8 mouse cellular contexts compared by ENCODE assay signal in the genomic region with DNA sequence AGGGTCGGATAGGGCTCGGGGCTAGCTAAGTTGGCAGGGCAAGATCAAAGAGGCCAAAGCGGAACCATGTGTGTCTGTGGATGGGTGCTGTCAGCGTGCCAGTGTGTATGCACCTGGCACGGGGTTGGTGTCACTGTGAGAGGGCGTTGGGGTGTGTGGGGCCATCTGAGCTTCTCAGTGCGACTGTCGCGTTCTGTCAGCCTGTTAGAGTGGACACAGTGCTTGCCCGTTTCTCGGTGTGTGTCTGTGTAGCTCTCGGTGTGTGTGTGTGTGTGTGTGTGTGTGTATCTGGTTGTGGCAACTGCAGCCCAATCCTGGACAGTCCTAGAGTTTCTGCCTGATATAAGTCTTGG. TPM values are rescaled to one million over a fixed set of nuclear protein-coding genes. Genes with fewer than 3 reads are reported as not detected.
DNase-seq lines count a peak whose midpoint lies in the region; ATAC-seq lines count a peak whose summit lies in the region.

No protein-coding gene starts in this region.

- peaks cover 94% of the 10 kb centered on the region for H3K27me3 ChIP-seq in embryonic facial prominence, embryonic 10.5 days (replicated peaks; ENCODE audit: low read depth, poor library complexity, severe bottlenecking)
- H3K27me3 ChIP-seq in hindbrain, embryonic 14.5 days (ENCODE audit: control insufficient read depth, insufficient read depth, low read length), result peaks cover 50% of the 10 kb centered on the region
- peaks cover 88% of the 10 kb centered on the region for H3K27me3 ChIP-seq in liver, embryonic 13.5 days

- peaks cover 37% of the 10 kb centered on the region for H3K4me1 ChIP-seq in embryonic facial prominence, embryonic 10.5 days
- H3K4me1 ChIP-seq in hindbrain, embryonic 14.5 days (replicated peaks; ENCODE audit: control insufficient read depth, insufficient read depth, low read length), result peaks cover 21% of the 10 kb centered on the region
- H3K4me1 ChIP-seq in liver, embryonic 13.5 days (replicated peaks), result no peaks in the 10 kb centered on the region

- intact Hi-C loops in heart, postnatal 36 days (cut with DNase I), result no loop called here
- intact Hi-C loops in gastrocnemius, postnatal 14 days (cut with DNase I; ENCODE audit: low total_unique reads), result no loop called here

- no peaks in the 10 kb centered on the region for H3K9me3 ChIP-seq in embryonic facial prominence, embryonic 10.5 days
- no peaks in the 10 kb centered on the region for H3K9me3 ChIP-seq in hindbrain, embryonic 14.5 days (ENCODE audit: control insufficient read depth, low read length)
- H3K9me3 ChIP-seq in liver, embryonic 13.5 days (replicated peaks), result no peaks in the 10 kb centered on the region

- no peaks in the 10 kb centered on the region for H3K36me3 ChIP-seq in embryonic facial prominence, embryonic 10.5 days (replicated peaks)
- no peaks in the 10 kb centered on the region for H3K36me3 ChIP-seq in hindbrain, embryonic 14.5 days (replicated peaks; ENCODE audit: control insufficient read depth, insufficient read depth)
- no peaks in the 10 kb centered on the region for H3K36me3 ChIP-seq in liver, embryonic 13.5 days

- peak; percentile 6 for DNase-seq in heart, postnatal 4 days
- no peak for DNase-seq in heart, postnatal 36 days
- no peak for DNase-seq in embryonic facial prominence, embryonic 10.5 days (ENCODE audit: low spot score)
- DNase-seq in hindbrain, embryonic 14.5 days (ENCODE audit: low spot score), result no peak
- no peak for DNase-seq in liver, embryonic 13.5 days
- DNase-seq in adrenal gland, adult (ENCODE audit: inconsistent age in 2 of 2, low spot score in 1 of 2), result no peak
- DNase-seq in thymus, postnatal 36 days, result no peak
- no peak for DNase-seq in gastrocnemius, postnatal 14 days

- H3K9ac ChIP-seq in hindbrain, embryonic 14.5 days, result peak overlapping the region; percentile 89
- H3K9ac ChIP-seq in liver, embryonic 13.5 days, result no peak overlapping the region

- ATAC-seq in hindbrain, embryonic 14.5 days (ENCODE audit: low FRiP score), result peak; percentile 9; the same call in 1 of the 2 replicates
- no peak for ATAC-seq in liver, embryonic 13.5 days (ENCODE audit: low read depth)

- peak overlapping the region; percentile 64 for H3K4me2 ChIP-seq in hindbrain, embryonic 14.5 days (replicated peaks)
- H3K4me2 ChIP-seq in liver, embryonic 13.5 days, result peak overlapping the region; percentile 57

- H3K27ac ChIP-seq in embryonic facial prominence, embryonic 10.5 days (replicated peaks), result no peak overlapping the region
- H3K27ac ChIP-seq in hindbrain, embryonic 14.5 days, result no peak overlapping the region; the same call in 1 of the 2 replicates
- H3K27ac ChIP-seq in liver, embryonic 13.5 days, result no peak overlapping the region

- H3K4me3 ChIP-seq in embryonic facial prominence, embryonic 10.5 days, result peak overlapping the region; percentile 69
- H3K4me3 ChIP-seq in hindbrain, embryonic 14.5 days (replicated peaks; ENCODE audit: low read length), result peak overlapping the region; percentile 85
- H3K4me3 ChIP-seq in liver, embryonic 13.5 days (replicated peaks), result peak overlapping the region; percentile 45

- under 1% methylated on average over 12 of the region's 12 CpGs for WGBS in embryonic facial prominence, embryonic 10.5 days
- 1% methylated on average over 12 of the region's 12 CpGs for WGBS in hindbrain, embryonic 14.5 days
- WGBS in liver, embryonic 13.5 days (ENCODE audit: insufficient replicate concordance), result 1% methylated on average over 12 of the region's 12 CpGs

RNA-seq across cellular contexts. Expression of a gene that starts 0.7 kb away (rescaled TPM):
- total RNA-seq in heart, postnatal 4 days (2021), result under 1 TPM; 0.09 to 0.24 TPM
- under 1 TPM in 1 of 2 experiments, not detected in 1; 0.06 TPM for total RNA-seq in heart, postnatal 36 days (2021)
- polyA plus RNA-seq in embryonic facial prominence, embryonic 10.5 days (2016; fragmentation: Nextera tagmentation; extraction: Ambion mirVana), result 0.20 and 0.31 TPM in 2 replicates
- 7.0 and 7.7 TPM in 2 replicates for polyA plus RNA-seq in hindbrain, embryonic 14.5 days (2014; fragmentation: Nextera tagmentation; extraction: Ambion mirVana)
- polyA plus RNA-seq in liver, embryonic 13.5 days (2015; fragmentation: Nextera tagmentation; extraction: Ambion mirVana), result 0.07 and 0.15 TPM in 2 replicates
- under 1 TPM; 0.04 to 0.24 TPM for total RNA-seq in gastrocnemius, postnatal 14 days (2021)
